Mouse (Mus musculus) lung, adult 10 weeks (tissue): Measurements from ENCODE around the gene Eml2. TPM values are rescaled to one million over a fixed set of nuclear protein-coding genes. Genes with fewer than 3 reads are reported as not detected.

Experiments
- polyA plus RNA-seq: library from polyadenylated mRNA; stranded (reverse); fragments of 350-450 nt; fragmentation: Illumina TruSeq; extraction: RNeasy Lipid Tissue Mini Kit (QIAGEN cat#74804); gene quantifications from one replicate; pipeline ENCODE4 v1.2.3, GENCODE M21; 2014; ENCODE audit warnings: low read depth, low replicate concordance; ENCODE audit not compliant: insufficient read depth

Gene Eml2
- 40.3 TPM for polyA plus RNA-seq

GRCm38 (mm10) chr7:19175708-19176515 lies at the start of gene Eml2:
Gene Eml2, plus strand, starts transcription at chr7:19176421.

GRCm38 (mm10) chr7:19148875-19149541 lies 27.2 kb upstream of the Eml2 start, which contains the start of gene Qpctl:
Gene Qpctl, minus strand, starts transcription at chr7:19149291.

GRCm38 (mm10) chr7:19149626-19150025 lies 26.6 kb upstream of the Eml2 start, which contains the start of gene Snrpd2:
Gene Snrpd2, plus strand, starts transcription at chr7:19149722.

GRCm38 (mm10) chr7:19165656-19166423 lies 10.4 kb upstream of the Eml2 start, which contains the start of gene Gipr:
Gene Gipr, minus strand, starts transcription at chr7:19166127.

GRCm38 (mm10) chr7:19211996-19212755 lies 36.0 kb downstream of the Eml2 start, which contains the start of gene Gpr4:
Gene Gpr4, plus strand, starts transcription at chr7:19212538.

GRCm38 (mm10) chr7:19227883-19228792 lies 51.9 kb downstream of the Eml2 start, which contains the start of gene Opa3:
Gene Opa3, plus strand, starts transcription at chr7:19228334.

Other genes starting within 250 kb of the Eml2 start
- gene Nanos2, start 189.0 kb upstream of the Eml2 start, polyA plus RNA-seq: not detected
- gene Mypop, start 185.2 kb upstream of the Eml2 start, polyA plus RNA-seq: 2.8 TPM
- gene Irf2bp1, start 172.4 kb upstream of the Eml2 start, polyA plus RNA-seq: 19.2 TPM
- 0.19 TPM for gene Foxa3, start 152.9 kb upstream of the Eml2 start, polyA plus RNA-seq
- 35.7 TPM for gene Sympk, start 152.0 kb upstream of the Eml2 start, polyA plus RNA-seq
- gene Rsph6a, start 121.7 kb upstream of the Eml2 start, polyA plus RNA-seq: not detected
- gene Dmwd, start 100.2 kb upstream of the Eml2 start, polyA plus RNA-seq: 27.0 TPM
- 30.8 TPM for gene Dmpk, start 92.6 kb upstream of the Eml2 start, polyA plus RNA-seq
- gene Six5, start 81.8 kb upstream of the Eml2 start, polyA plus RNA-seq: 6.2 TPM
- gene Gm4969, start 58.1 kb upstream of the Eml2 start, polyA plus RNA-seq: not detected
- 5.1 TPM for gene Fbxo46, start 56.6 kb upstream of the Eml2 start, polyA plus RNA-seq
- 6.5 TPM for gene Qpctl, start 27.1 kb upstream of the Eml2 start, polyA plus RNA-seq
- 65.6 TPM for gene Snrpd2, start 26.7 kb upstream of the Eml2 start, polyA plus RNA-seq
- 0.12 TPM for gene Gipr, start 10.3 kb upstream of the Eml2 start, polyA plus RNA-seq
- 4.3 TPM for gene Gpr4, start 36.1 kb downstream of the Eml2 start, polyA plus RNA-seq
- 14.0 TPM for gene Opa3, start 51.9 kb downstream of the Eml2 start, polyA plus RNA-seq
- 88.6 TPM for gene Vasp, start 95.4 kb downstream of the Eml2 start, polyA plus RNA-seq
- gene Ppm1n, start 103.6 kb downstream of the Eml2 start, polyA plus RNA-seq: not detected
- 22.9 TPM for gene Rtn2, start 106.2 kb downstream of the Eml2 start, polyA plus RNA-seq
- gene Fosb, start 133.6 kb downstream of the Eml2 start, polyA plus RNA-seq: 1.3 TPM
- gene Ercc1, start 168.4 kb downstream of the Eml2 start, polyA plus RNA-seq: 27.7 TPM
- 5.7 TPM for gene Cd3eap, start 183.1 kb downstream of the Eml2 start, polyA plus RNA-seq
- gene Ppp1r13l, start 183.3 kb downstream of the Eml2 start, polyA plus RNA-seq: 2.5 TPM
- 14.0 TPM for gene Ercc2, start 205.6 kb downstream of the Eml2 start, polyA plus RNA-seq
- gene Klc3, start 227.7 kb downstream of the Eml2 start, polyA plus RNA-seq: 7.1 TPM
- 26.2 TPM for gene Ckm, start 228.4 kb downstream of the Eml2 start, polyA plus RNA-seq